Mouse (Mus musculus) myocyte (in vitro differentiated cells): ENCODE measurements around the gene Slc25a19. TPM values are rescaled to one million over a fixed set of nuclear protein-coding genes. Genes with fewer than 3 reads are reported as not detected.
A peak's percentile ranks its signal among the peaks of the same experiment; 100 is the strongest.

Source experiments
- H3K27me3 ChIP-seq: one replicate; pipeline ENCODE4 v1.6.1; 2011; ENCODE audit not compliant: control insufficient read depth, insufficient read depth, insufficient read length
- H3K36me3 ChIP-seq: one replicate; pipeline ENCODE4 v1.6.1; 2011; ENCODE audit not compliant: control insufficient read depth, insufficient read depth
- H3K4me2 ChIP-seq: one replicate; pipeline ENCODE4 v1.6.1; 2011; ENCODE audit warnings: low read depth, control low read depth
- H3K4me3 ChIP-seq: one replicate; pipeline ENCODE4 v1.5.1; 2011; ENCODE audit warnings: mild to moderate bottlenecking, control low read depth, moderate library complexity
- H3K79me2 ChIP-seq: one replicate; pipeline ENCODE4 v1.6.1; 2011; ENCODE audit not compliant: control insufficient read depth, insufficient read depth
- H3ac ChIP-seq: one replicate; pipeline ENCODE4 v1.6.1; 2011; ENCODE audit not compliant: control insufficient read depth, insufficient read length
- CEBPB ChIP-seq: IDR thresholded peaks from 2 replicates; pipeline ENCODE4 v1.6.1; 2011; ENCODE audit warnings: mild to moderate bottlenecking, moderate library complexity; ENCODE audit not compliant: poor library complexity, insufficient read depth, severe bottlenecking
- E2F4 ChIP-seq: IDR thresholded peaks from one replicate; pipeline ENCODE4 v1.6.1; 2011; ENCODE audit warnings: mild to moderate bottlenecking, control low read depth, moderate library complexity; ENCODE audit not compliant: insufficient read depth
- MAX ChIP-seq: IDR thresholded peaks from one replicate; pipeline ENCODE4 v1.6.1; 2011; ENCODE audit warnings: low read depth, mild to moderate bottlenecking, control low read depth
- MYOD1 ChIP-seq, 3 experiments: IDR thresholded peaks; one replicate each; pipeline ENCODE4 v1.6.1; 2011; ENCODE audit warnings: control low read depth in 2 of 3, low read depth in 2 of 3, mild to moderate bottlenecking in 2 of 3, moderate library complexity in 1 of 3; ENCODE audit not compliant: insufficient read length in 2 of 3, control insufficient read depth in 1 of 3
- MYOG ChIP-seq, 3 experiments: IDR thresholded peaks; one replicate each; pipeline ENCODE4 v1.6.1; 2011; ENCODE audit warnings: control low read depth in 2 of 3, low read depth in 2 of 3, mild to moderate bottlenecking in 2 of 3; ENCODE audit not compliant: insufficient read length in 2 of 3, control insufficient read depth in 1 of 3, insufficient read depth in 1 of 3
- POLR2A ChIP-seq: IDR thresholded peaks from one replicate; pipeline ENCODE4 v1.6.1; 2011; ENCODE audit warnings: low read depth, mild to moderate bottlenecking, control low read depth, moderate library complexity; ENCODE audit not compliant: insufficient read length
- POLR2AphosphoS2 ChIP-seq: IDR thresholded peaks from one replicate; pipeline ENCODE4 v1.6.1; 2011; ENCODE audit warnings: low read depth, control low read depth; ENCODE audit not compliant: insufficient read length
- REST ChIP-seq: IDR thresholded peaks from one replicate; pipeline ENCODE4 v1.6.1; 2011; ENCODE audit warnings: mild to moderate bottlenecking, control low read depth, moderate library complexity; ENCODE audit not compliant: insufficient read depth, insufficient read length
- SRF ChIP-seq: IDR thresholded peaks from one replicate; pipeline ENCODE4 v1.6.1; 2011; ENCODE audit warnings: low read depth; ENCODE audit not compliant: control insufficient read depth, insufficient read length
- TCF12 ChIP-seq: IDR thresholded peaks from one replicate; pipeline ENCODE4 v1.6.1; 2011; ENCODE audit warnings: mild to moderate bottlenecking, control low read depth; ENCODE audit not compliant: poor library complexity, insufficient read depth, severe bottlenecking
- TCF3 ChIP-seq: IDR thresholded peaks from one replicate; pipeline ENCODE4 v1.6.1; 2011; ENCODE audit warnings: low read depth, control low read depth; ENCODE audit not compliant: insufficient read length
- USF1 ChIP-seq: IDR thresholded peaks from one replicate; pipeline ENCODE4 v1.6.1; 2011; ENCODE audit warnings: low read depth, mild to moderate bottlenecking, control low read depth, moderate library complexity
- polyA plus RNA-seq: library from polyadenylated mRNA; unstranded; fragments of >200 nt; fragmentation: generic; extraction: Trizol; gene quantifications from one replicate; pipeline ENCODE4 v1.2.1, GENCODE M21; 2012; ENCODE audit warnings: missing spikeins

The Slc25a19 gene
- polyA plus RNA-seq, 1 experiment, result 13.9 TPM

DNA sequence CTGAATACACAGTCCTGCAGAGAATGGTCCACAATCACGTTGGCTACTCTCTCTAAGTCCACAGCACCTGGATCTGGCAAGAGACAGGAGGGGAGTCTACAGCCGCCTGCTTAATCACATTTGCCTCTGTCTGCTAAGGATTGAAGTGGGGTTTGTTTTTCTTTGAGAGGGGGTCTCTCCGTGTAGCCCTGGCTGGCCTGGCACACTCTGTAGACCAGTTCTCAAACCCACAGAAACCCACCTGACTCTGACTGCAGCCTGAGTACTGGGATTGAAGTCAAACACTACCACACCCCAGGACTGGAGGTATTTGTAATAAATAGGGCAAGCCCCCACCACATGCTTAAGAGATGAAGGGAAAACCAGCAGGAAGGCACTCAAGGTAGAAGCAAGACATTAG is 18.5 kb downstream of the Slc25a19 start:
- H3ac ChIP-seq, result no peak overlapping the region
- H3K79me2 ChIP-seq, result peaks cover 11% of the 10 kb centered on the region
- no peak for TF ChIP-seq MAX
- no peak for TF ChIP-seq TCF3
- no peak for TF ChIP-seq TCF12
- TF ChIP-seq MYOD1 (IDR thresholded peaks at IDR 0.05; ENCODE audit: control insufficient read depth in 1 of 3, insufficient read length in 2 of 3, low read depth in 2 of 3), result no peak
- TF ChIP-seq REST, result no peak
- no peak for TF ChIP-seq E2F4
- no peak for TF ChIP-seq SRF
- no peak for TF ChIP-seq POLR2A
- no peak for TF ChIP-seq USF1
- TF ChIP-seq POLR2AphosphoS2, result no peak
- TF ChIP-seq CEBPB, result no peak
- TF ChIP-seq MYOG (IDR thresholded peaks at IDR 0.05; ENCODE audit: control insufficient read depth in 1 of 3, insufficient read depth in 1 of 3, insufficient read length in 2 of 3, low read depth in 2 of 3), result no peak
- no peak overlapping the region for H3K4me2 ChIP-seq
- no peaks in the 10 kb centered on the region for H3K27me3 ChIP-seq
- H3K4me3 ChIP-seq, result no peak overlapping the region
- peaks cover 19% of the 10 kb centered on the region for H3K36me3 ChIP-seq

DNA sequence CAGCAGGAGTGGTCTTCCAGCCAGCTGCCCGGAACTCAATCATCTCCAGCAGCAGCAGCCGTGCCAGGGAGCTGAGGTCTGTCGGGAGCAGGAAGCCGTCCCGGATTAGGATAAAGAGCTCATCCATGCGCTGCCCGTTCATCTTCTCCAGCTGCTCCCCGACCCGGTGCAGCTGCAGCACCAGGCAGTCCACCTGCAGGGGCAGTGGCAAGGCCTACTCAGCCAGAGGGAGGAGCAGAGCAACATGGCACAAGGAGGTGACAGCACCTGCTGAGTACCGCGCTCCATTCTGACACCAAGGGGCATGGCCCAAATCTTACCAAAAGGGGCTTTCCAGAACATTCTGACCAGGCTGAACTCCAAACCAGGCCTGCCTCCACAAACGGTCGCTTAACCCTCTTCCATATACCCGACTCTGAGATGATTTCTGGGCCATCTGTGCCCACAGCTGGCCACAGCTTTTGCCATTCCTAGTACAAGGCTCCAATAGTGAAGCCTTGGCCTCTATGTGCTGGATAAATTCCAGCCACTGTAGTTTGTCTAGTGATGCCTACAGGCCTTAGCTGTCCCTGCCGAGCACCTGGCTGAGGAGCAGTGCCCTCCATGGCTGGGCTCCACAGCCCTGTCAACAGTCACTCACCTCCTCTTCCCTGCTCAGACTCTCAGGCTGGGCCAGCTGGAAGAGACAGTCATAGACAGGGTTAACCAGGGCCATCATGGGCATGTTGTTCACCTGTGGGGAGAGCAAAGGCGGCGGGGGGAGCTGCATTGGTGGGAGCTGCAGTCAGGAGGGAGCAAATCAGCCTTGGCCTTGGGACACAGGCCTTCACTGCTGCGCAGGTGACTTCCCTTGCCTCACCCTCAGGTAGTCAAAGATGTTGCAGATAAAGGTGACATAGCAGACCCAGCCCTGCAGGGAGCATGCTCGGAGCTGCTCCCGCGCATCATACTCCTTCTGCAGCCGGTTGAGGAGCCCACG is 19.4 kb downstream of the Slc25a19 start:
- peaks cover 19% of the 10 kb centered on the region for H3K36me3 ChIP-seq
- TF ChIP-seq REST (no peak), TCF12 (no peak), MAX (no peak), POLR2A (peak; percentile 32), MYOD1 (IDR thresholded peaks at IDR 0.05; ENCODE audit: control insufficient read depth in 1 of 3, insufficient read length in 2 of 3, low read depth in 2 of 3) (no peak), MYOG (IDR thresholded peaks at IDR 0.05; ENCODE audit: control insufficient read depth in 1 of 3, insufficient read depth in 1 of 3, insufficient read length in 2 of 3, low read depth in 2 of 3) (peak in 1 of 3 experiments; percentile 20), POLR2AphosphoS2 (peak; percentile 68)

DNA sequence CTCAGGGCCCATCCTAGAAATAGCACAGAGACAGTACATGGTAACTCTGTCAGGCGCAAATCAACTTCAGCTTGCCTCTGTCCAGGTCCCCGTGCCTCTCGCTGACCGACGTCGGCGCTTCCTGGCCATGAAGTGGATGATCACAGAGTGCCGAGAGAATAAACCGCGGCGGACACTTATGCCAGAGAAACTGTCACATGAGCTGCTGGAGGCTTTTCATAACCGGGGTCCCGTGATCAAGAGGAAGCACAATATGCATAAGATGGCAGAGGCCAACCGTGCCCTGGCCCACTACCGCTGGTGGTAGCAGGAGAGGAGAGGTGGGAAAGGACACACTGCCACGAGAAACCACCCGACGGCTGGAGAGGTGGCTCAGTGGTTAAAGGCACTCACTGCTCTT is 21.4 kb downstream of the Slc25a19 start:
- Histone ChIP-seq H3K79me2 (peaks cover 35% of the 10 kb centered on the region), H3K27me3 (no peaks in the 10 kb centered on the region), H3ac (no peak overlapping the region), H3K4me3 (no peak overlapping the region), H3K4me2 (no peak overlapping the region), H3K36me3 (peaks cover 19% of the 10 kb centered on the region)
- TF ChIP-seq POLR2A (no peak), MYOD1 (IDR thresholded peaks at IDR 0.05; ENCODE audit: control insufficient read depth in 1 of 3, insufficient read length in 2 of 3, low read depth in 2 of 3) (no peak), POLR2AphosphoS2 (no peak), SRF (no peak), E2F4 (no peak), TCF3 (no peak), MAX (no peak), CEBPB (no peak), TCF12 (no peak), REST (no peak), MYOG (IDR thresholded peaks at IDR 0.05; ENCODE audit: control insufficient read depth in 1 of 3, insufficient read depth in 1 of 3, insufficient read length in 2 of 3, low read depth in 2 of 3) (no peak), USF1 (no peak)

More for the DNA sequence above, 19.4 kb downstream of the Slc25a19 start:
- H3K4me3 ChIP-seq, result no peak overlapping the region
- no peak overlapping the region for H3ac ChIP-seq
- H3K4me2 ChIP-seq, result no peak overlapping the region
- no peaks in the 10 kb centered on the region for H3K27me3 ChIP-seq
- H3K79me2 ChIP-seq, result peaks cover 17% of the 10 kb centered on the region

DNA sequence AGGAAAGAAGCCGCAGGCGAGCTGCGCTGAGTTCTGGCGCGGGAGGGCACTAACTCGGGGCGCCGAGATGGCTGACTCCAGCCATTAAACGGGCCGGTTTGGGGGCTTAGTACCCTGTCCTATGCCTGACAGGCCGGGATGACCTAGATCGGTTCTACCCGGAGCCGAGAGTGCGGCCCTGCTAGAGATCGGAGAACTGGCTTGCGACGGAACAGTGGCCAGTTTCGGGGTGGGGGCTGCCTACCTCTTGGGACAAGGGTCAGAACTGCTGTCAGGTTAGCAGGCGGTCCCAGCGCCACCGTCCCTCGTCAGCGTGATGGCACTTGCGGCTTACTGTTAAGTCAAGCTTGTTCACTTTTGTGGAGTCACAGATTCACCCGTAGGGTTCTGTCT is 23.8 kb downstream of the Slc25a19 start:
- H3K4me3 ChIP-seq, result peak overlapping the region; percentile 96
- peaks cover 19% of the 10 kb centered on the region for H3K36me3 ChIP-seq
- H3K4me2 ChIP-seq, result peak overlapping the region; percentile 98
- no peak for TF ChIP-seq USF1
- TF ChIP-seq MAX, result no peak
- TF ChIP-seq SRF, result no peak
- no peak for TF ChIP-seq TCF12
- no peak for TF ChIP-seq POLR2A
- no peak for TF ChIP-seq POLR2AphosphoS2
- no peak for TF ChIP-seq CEBPB
- no peak for TF ChIP-seq TCF3
- no peak for TF ChIP-seq E2F4
- no peak for TF ChIP-seq REST
- peak overlapping the region; percentile 82 for H3ac ChIP-seq
- H3K79me2 ChIP-seq, result peaks cover 54% of the 10 kb centered on the region
- H3K27me3 ChIP-seq, result no peaks in the 10 kb centered on the region
